9 mouse cellular contexts compared by ENCODE assay signal in the genomic region with DNA sequence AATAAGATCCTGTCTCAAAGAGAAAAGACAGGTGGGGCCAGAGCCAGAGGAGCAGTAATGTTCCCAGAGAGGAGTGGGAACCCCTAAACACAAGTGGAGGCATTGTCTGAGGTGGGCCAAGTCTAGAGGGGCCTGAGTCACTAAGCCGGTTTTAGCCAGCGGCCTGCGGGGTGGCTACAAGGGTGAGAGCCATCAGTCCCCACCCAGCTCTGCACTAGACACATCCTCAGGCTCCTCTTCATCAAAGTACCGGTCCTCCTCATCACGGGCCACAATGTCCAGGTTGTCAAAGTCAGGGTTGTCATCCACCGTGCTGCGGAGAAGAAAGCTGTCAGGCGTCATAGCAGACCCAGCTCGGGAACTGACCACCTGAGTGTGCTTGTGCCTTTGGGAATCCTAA.
"Had no signal": no experiment of that assay in that cellular context is flagged by ENCODE, and none has a peak within 500 bp of the region (broad histone marks: within the 10 kb centered on the region; RNA-seq: fewer than 3 reads in every experiment).

No protein-coding gene starts in this region.

- H3K9me3 ChIP-seq: liver, embryonic 15.5 days; midbrain, embryonic 13.5 days had no signal

- DNase-seq: kidney, adult 8-10 months; lung, embryonic 14.5 days; lung, postnatal 14 days; thymus, adult 18-20 months; thymus, postnatal 14 days had no signal

- H3K27me3 ChIP-seq: liver, embryonic 15.5 days; midbrain, embryonic 13.5 days had no signal

- H3K27ac ChIP-seq: liver, embryonic 15.5 days; midbrain, embryonic 13.5 days had no signal

- ATAC-seq: intestine, postnatal 0 days; midbrain, embryonic 13.5 days had no signal

- H3K4me3 ChIP-seq: liver, embryonic 15.5 days; midbrain, embryonic 13.5 days had no signal

- H3K4me2 ChIP-seq: liver, embryonic 11.5 days; liver, embryonic 15.5 days; lung, embryonic 14.5 days; midbrain, embryonic 13.5 days had no signal

- H3K9ac ChIP-seq: liver, embryonic 15.5 days; lung, embryonic 14.5 days; midbrain, embryonic 13.5 days had no signal
